In the genomic region with DNA sequence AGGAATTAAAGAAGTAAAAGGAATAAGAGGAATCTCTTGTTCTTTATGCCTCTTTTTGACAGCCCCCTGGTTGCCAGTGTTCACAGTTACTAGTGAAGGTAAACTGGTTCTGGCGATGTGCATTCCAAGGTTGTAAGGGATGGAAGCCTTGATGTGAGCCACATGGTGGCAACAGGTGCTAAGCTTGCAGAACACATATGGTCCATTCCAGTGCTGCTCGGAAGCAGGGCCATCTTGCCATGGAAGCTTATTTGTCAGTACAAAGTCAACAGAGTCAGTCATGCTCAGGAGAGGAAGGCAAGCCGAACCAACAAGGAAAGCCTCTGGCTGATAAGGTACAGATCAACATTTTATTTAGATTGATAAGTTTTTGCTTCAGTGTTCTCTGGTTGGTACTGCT, we compare ENCODE assay signal across 19 mouse cellular contexts. TPM values are rescaled to one million over a fixed set of nuclear protein-coding genes. Genes with fewer than 3 reads are reported as not detected.
DNase-seq lines count a peak whose midpoint lies in the region; ATAC-seq and TF ChIP-seq lines count a peak whose summit lies in the region.
"Had no signal": no experiment of that assay in that cellular context is flagged by ENCODE, and none has a peak within 500 bp of the region (broad histone marks: within the 10 kb centered on the region; RNA-seq: fewer than 3 reads in every experiment).

No protein-coding gene starts in this region.

- TF ChIP-seq POLR2A in cerebellum, adult 2 months (IDR thresholded peaks at IDR 0.05; ENCODE audit: borderline replicate concordance, insufficient read depth, low read length), result no peak

- DNase-seq in cerebellum, adult 2 months, result no peak
- DNase-seq in cerebellum, adult 9-11 months, result peak; percentile 44
- DNase-seq in cerebellum, postnatal 4 days (ENCODE audit: low spot score in 2 of 2), result no peak
- peak; percentile 61 for DNase-seq in brain, adult 2 months (ENCODE audit: low read depth, low spot score)
- peak; percentile 18 to 23 for DNase-seq in cerebellum, postnatal 10 days
- no peak for DNase-seq in thymus, postnatal 14 days
- DNase-seq: adrenal gland, adult 2 months; adrenal gland, postnatal 10 days; adrenal gland, postnatal 25 days; embryo, embryonic 11 days had no signal

- TF ChIP-seq CTCF in cerebellum, adult 2 months (IDR thresholded peaks at IDR 0.05; ENCODE audit: borderline replicate concordance, insufficient read depth, low read depth, low read length), result no peak

- no peak for ATAC-seq in cerebellum, adult (ENCODE audit: insufficient number of reproducible peaks, low FRiP score, low TSS enrichment)
- ATAC-seq: forebrain, embryonic 14.5 days; forebrain, embryonic 16.5 days had no signal

- no peaks in the 10 kb centered on the region for H3K27me3 ChIP-seq in cerebellum, adult 2 months (ENCODE audit: control insufficient read depth, insufficient read depth, low read length)
- H3K27me3 ChIP-seq: embryonic facial prominence, embryonic 15.5 days had no signal

- 21% methylated on average over 3 of the region's 3 CpGs for WGBS in cerebellum, adult 2 months

- H3K4me1 ChIP-seq in cerebellum, adult 2 months (ENCODE audit: control insufficient read depth, insufficient read depth, low read length), result peaks cover 16% of the 10 kb centered on the region; the same call in 1 of the 2 replicates
- H3K4me1 ChIP-seq: embryonic facial prominence, embryonic 15.5 days had no signal

- peak overlapping the region; percentile 48 for H3K4me3 ChIP-seq in cerebellum, adult 2 months (replicated peaks; ENCODE audit: insufficient read depth, low read depth, low read length)
- H3K4me3 ChIP-seq: embryonic facial prominence, embryonic 13.5 days; embryonic facial prominence, embryonic 15.5 days; erythroblast, embryonic 14.5 days; forebrain, embryonic 10.5 days; forebrain, embryonic 12.5 days had no signal

- no peak overlapping the region for H3K27ac ChIP-seq in cerebellum, adult 2 months (ENCODE audit: insufficient read depth, low read length)
- H3K27ac ChIP-seq: embryonic facial prominence, embryonic 13.5 days; embryonic facial prominence, embryonic 15.5 days; forebrain, embryonic 10.5 days; forebrain, embryonic 12.5 days had no signal

RNA-seq across cellular contexts. Expression of a gene that starts 7.7 kb away (rescaled TPM):
- polyA plus RNA-seq in cerebellum, adult 2 months (2012; rRNA removed), result 72.7 and 73.6 TPM in 2 replicates
- polyA plus RNA-seq: C2C12; erythroblast, embryonic 14.5 days had no signal

Comparison
In these comparisons a context has a peak if more than half of its experiments do, and no peak if none do; other contexts are left out.
1. DNase-seq: peak in cerebellum, adult 9-11 months (single experiment), brain, adult 2 months (single experiment) and cerebellum, postnatal 10 days (2 of 2); none in cerebellum, adult 2 months (0 of 2), cerebellum, postnatal 4 days (0 of 2) and thymus, postnatal 14 days (single experiment).